Mouse (Mus musculus): ENCODE results near the gene Slc13a2.

The Slc13a2 gene

GRCm38 (mm10) chr11:78422055-78422819 lies at the start of gene Slc13a2:
TSS of gene Slc13a2 (minus strand) at chr11:78422217.
- in situ Hi-C loops (cut with MboI; ENCODE audit: unreplicated experiment in 2 of 2): no loop called here

GRCm38 (mm10) chr11:78471326-78472103 lies 49.5 kb upstream of the Slc13a2 start:
- in situ Hi-C loops (cut with MboI; ENCODE audit: unreplicated experiment in 2 of 2): no loop called here

GRCm38 (mm10) chr11:78467932-78468331 lies 45.9 kb upstream of the Slc13a2 start:
- in situ Hi-C loops (cut with MboI; ENCODE audit: unreplicated experiment in 2 of 2): no loop called here

- in situ Hi-C loops (cut with MboI; ENCODE audit: unreplicated experiment in 2 of 2): no loop called here
Observed at GRCm38 (mm10) chr11:78467515-78467914, 45.5 kb upstream of the Slc13a2 start.

- in situ Hi-C loops (cut with MboI; ENCODE audit: unreplicated experiment in 2 of 2): no loop called here
Observed at GRCm38 (mm10) chr11:78466242-78466912, 44.4 kb upstream of the Slc13a2 start.

GRCm38 (mm10) chr11:78465568-78466180 lies 43.7 kb upstream of the Slc13a2 start, which contains the start of gene Slc46a1:
TSS of gene Slc46a1 (plus strand) at chr11:78465697.
- in situ Hi-C loops (cut with MboI; ENCODE audit: unreplicated experiment in 2 of 2): no loop called here

- in situ Hi-C loops (cut with MboI; ENCODE audit: unreplicated experiment in 2 of 2): no loop called here
Observed at GRCm38 (mm10) chr11:78465116-78465515, 43.1 kb upstream of the Slc13a2 start.

GRCm38 (mm10) chr11:78463286-78464036 lies 41.4 kb upstream of the Slc13a2 start:
- in situ Hi-C loops (cut with MboI; ENCODE audit: unreplicated experiment in 2 of 2): no loop called here

- in situ Hi-C loops (cut with MboI; ENCODE audit: unreplicated experiment in 2 of 2): no loop called here
Observed at GRCm38 (mm10) chr11:78462669-78463068, 40.7 kb upstream of the Slc13a2 start.

- in situ Hi-C loops (cut with MboI; ENCODE audit: unreplicated experiment in 2 of 2): no loop called here
Observed at GRCm38 (mm10) chr11:78461894-78462293, 39.9 kb upstream of the Slc13a2 start.

- in situ Hi-C loops (cut with MboI; ENCODE audit: unreplicated experiment in 2 of 2): no loop called here
Observed at GRCm38 (mm10) chr11:78458740-78459139, 36.7 kb upstream of the Slc13a2 start.

- in situ Hi-C loops (cut with MboI; ENCODE audit: unreplicated experiment in 2 of 2): no loop called here
Observed at GRCm38 (mm10) chr11:78455308-78455707, 33.3 kb upstream of the Slc13a2 start.

GRCm38 (mm10) chr11:78454276-78454675 lies 32.3 kb upstream of the Slc13a2 start:
- in situ Hi-C loops (cut with MboI; ENCODE audit: unreplicated experiment in 2 of 2): no loop called here

- in situ Hi-C loops (cut with MboI; ENCODE audit: unreplicated experiment in 2 of 2): no loop called here
Observed at GRCm38 (mm10) chr11:78453675-78454074, 31.7 kb upstream of the Slc13a2 start.

- in situ Hi-C loops (cut with MboI; ENCODE audit: unreplicated experiment in 2 of 2): no loop called here
Observed at GRCm38 (mm10) chr11:78450337-78450736, 28.3 kb upstream of the Slc13a2 start.

- in situ Hi-C loops (cut with MboI; ENCODE audit: unreplicated experiment in 2 of 2): no loop called here
Observed at GRCm38 (mm10) chr11:78448242-78448641, 26.2 kb upstream of the Slc13a2 start.

GRCm38 (mm10) chr11:78447168-78447567 lies 25.2 kb upstream of the Slc13a2 start:
- in situ Hi-C loops (cut with MboI; ENCODE audit: unreplicated experiment in 2 of 2): no loop called here

GRCm38 (mm10) chr11:78443115-78443514 lies 21.1 kb upstream of the Slc13a2 start:
- in situ Hi-C loops (cut with MboI; ENCODE audit: unreplicated experiment in 2 of 2): no loop called here

- in situ Hi-C loops (cut with MboI; ENCODE audit: unreplicated experiment in 2 of 2): no loop called here
Observed at GRCm38 (mm10) chr11:78438399-78438930, 16.4 kb upstream of the Slc13a2 start.

- in situ Hi-C loops (cut with MboI; ENCODE audit: unreplicated experiment in 2 of 2): no loop called here
Observed at GRCm38 (mm10) chr11:78437182-78437581, 15.2 kb upstream of the Slc13a2 start.

Data from v-Abl transformed pro-B cells (cell line).